Mouse (Mus musculus) liver, adult 10 weeks (tissue): ENCODE data around the gene Pttg1. TPM values are rescaled to one million over a fixed set of nuclear protein-coding genes. Genes with fewer than 3 reads are reported as not detected.

ENCODE experiments used
- polyA plus RNA-seq: library from polyadenylated mRNA; stranded (reverse); fragments of 350-450 nt; fragmentation: Illumina TruSeq; extraction: RNeasy Lipid Tissue Mini Kit (QIAGEN cat#74804); gene quantifications from one replicate; pipeline ENCODE4 v1.2.3, GENCODE M21; 2014; ENCODE audit warnings: low read depth, low replicate concordance

The Pttg1 gene
- polyA plus RNA-seq: 34.5 TPM

DNA sequence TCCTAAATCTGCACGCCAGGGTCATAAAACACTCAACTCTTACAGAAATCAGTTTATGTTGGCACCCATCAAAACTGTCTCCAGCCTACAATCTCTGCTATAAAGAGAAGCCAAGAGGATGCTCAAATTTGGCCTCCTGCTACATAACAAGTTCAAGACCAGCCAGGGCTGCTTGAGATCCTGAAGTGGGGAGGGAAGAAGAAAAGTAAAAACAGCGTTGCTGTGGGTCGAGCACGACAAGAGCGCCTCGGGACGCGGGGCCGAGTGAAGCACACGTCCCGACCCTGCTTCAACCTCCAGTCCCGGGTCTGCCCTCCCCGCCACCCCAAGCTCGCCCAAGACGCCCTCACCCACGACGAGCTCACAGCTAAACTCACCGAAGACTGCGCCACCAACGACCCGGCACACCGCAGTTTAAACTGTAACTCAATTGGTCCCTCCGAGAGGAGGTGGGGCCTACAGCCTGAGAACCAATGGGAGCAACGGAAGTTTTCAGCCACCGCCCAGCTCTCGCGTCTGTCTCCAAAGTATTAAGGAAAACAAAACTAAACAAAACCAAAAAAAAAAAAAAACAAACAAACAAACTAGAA, at the start of gene Pttg1:
Gene Pttg1 (minus strand): TSS at position 428 of the 590 bp plus-strand sequence.

DNA sequence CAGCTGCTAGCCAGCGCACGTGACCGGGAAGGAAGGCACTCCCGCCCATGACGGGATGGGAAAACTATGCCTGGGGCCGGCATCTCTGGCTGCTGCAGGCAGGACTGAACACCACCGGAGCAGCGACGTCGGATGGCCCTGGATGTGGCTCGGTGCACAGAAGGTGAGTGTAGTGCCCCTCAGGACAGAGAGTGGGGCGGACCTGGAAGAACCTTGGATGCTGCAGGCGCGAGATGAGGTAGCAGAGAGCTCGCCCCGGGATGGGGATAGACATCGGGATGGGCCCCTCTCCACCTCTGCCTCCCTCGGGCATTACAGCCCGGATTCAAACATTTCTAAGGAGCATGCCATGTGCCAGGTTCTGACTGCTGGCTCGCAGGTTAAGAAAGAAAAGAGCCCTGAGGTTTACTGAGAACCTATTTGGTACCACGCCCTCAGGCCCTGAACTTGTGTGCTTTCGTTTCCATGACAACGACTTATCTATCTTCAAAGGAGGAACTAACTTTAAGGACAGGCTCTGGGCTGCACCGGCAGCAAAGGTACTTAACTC, 48.2 kb upstream of the Pttg1 start, which contains the start of gene C1qtnf2:
Gene C1qtnf2 (plus strand): TSS at position 52 of the 550 bp plus-strand sequence.

DNA sequence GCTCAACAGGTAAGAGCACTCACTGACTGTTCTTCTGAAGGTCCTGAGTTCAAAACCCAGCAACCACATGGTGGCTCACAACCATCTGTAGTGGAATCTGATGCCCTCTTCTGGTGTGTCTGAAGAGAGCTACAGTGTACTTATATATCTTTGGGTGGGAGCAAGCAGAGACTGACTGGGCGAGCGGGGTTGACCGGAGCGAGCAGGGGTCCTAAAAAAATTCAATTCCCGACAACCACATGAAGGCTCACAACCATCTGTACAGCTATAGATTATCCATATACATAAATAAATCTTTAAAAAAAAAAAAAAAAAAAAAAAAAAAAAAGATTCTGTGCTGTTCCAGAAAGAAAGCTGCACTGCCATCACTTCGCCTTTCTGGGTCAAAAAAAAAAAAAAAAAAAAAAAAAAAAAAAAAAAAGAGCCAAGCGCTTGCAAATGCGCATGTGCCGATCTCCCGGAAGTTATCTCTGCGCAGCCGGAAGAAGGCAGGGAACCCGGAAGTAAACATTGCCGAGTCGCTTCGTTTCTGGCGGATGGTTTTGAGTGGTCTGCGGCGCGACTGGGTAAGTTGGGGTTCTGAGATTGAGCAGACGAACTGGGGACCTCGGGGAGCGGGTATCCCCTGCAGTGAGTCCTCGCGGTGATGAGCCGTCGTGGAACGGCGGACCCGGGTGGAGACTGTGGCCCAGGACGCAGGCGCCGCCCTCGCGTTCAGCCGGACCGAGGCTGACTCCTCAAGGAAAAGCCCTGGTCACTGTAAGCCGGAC, 7.4 kb upstream of the Pttg1 start, which contains the start of gene Slu7:
Gene Slu7 (plus strand): TSS at position 491 of the 770 bp plus-strand sequence.

Other genes starting within 250 kb of the Pttg1 start
- gene Slu7, start 7.5 kb upstream of the Pttg1 start, polyA plus RNA-seq: 32.8 TPM
- gene C1qtnf2, start 48.0 kb upstream of the Pttg1 start, polyA plus RNA-seq: not detected
- 0.32 TPM for gene Ccnjl, start 102.5 kb upstream of the Pttg1 start, polyA plus RNA-seq
- not detected for gene 4933415A04Rik, start 160.8 kb upstream of the Pttg1 start, polyA plus RNA-seq
- gene Fabp6, start 175.3 kb upstream of the Pttg1 start, polyA plus RNA-seq: not detected